In genomic region chr9:86266658-86267057, GRCm38 (mm10) we compare ENCODE assay signal across 23 mouse cellular contexts.
DNase-seq lines count a peak whose midpoint lies in the region; ATAC-seq lines count a peak whose summit lies in the region.
"Had no signal": no experiment of that assay in that cellular context is flagged by ENCODE, and none has a peak within 500 bp of the region (broad histone marks: within the 10 kb centered on the region; RNA-seq: fewer than 3 reads in every experiment).

No protein-coding gene starts in this region.

- H3K4me1 ChIP-seq in hindbrain, embryonic 10.5 days (replicated peaks) = peaks cover 11% of the 10 kb centered on the region
- no peaks in the 10 kb centered on the region for H3K4me1 ChIP-seq in hindbrain, embryonic 14.5 days (replicated peaks; ENCODE audit: control insufficient read depth, insufficient read depth, low read length)
- H3K4me1 ChIP-seq in hindbrain, embryonic 15.5 days (replicated peaks) = no peaks in the 10 kb centered on the region
- H3K4me1 ChIP-seq in neural tube, embryonic 13.5 days (replicated peaks) = 0 out of 2 replicates have a peak, but pooled peaks cover 5% of the 10 kb centered on the region
- H3K4me1 ChIP-seq: embryonic facial prominence, embryonic 15.5 days; forebrain, embryonic 15.5 days had no signal

- no peak overlapping the region for H3K9ac ChIP-seq in hindbrain, embryonic 14.5 days
- no peak overlapping the region for H3K9ac ChIP-seq in hindbrain, embryonic 15.5 days
- H3K9ac ChIP-seq in neural tube, embryonic 13.5 days = no peak overlapping the region
- H3K9ac ChIP-seq: embryonic facial prominence, embryonic 15.5 days; forebrain, embryonic 15.5 days; liver, postnatal 0 days had no signal

- no peaks in the 10 kb centered on the region for H3K36me3 ChIP-seq in hindbrain, embryonic 10.5 days
- no peaks in the 10 kb centered on the region for H3K36me3 ChIP-seq in hindbrain, embryonic 14.5 days (replicated peaks; ENCODE audit: control insufficient read depth, insufficient read depth)
- H3K36me3 ChIP-seq in hindbrain, embryonic 15.5 days = no peaks in the 10 kb centered on the region
- no peaks in the 10 kb centered on the region for H3K36me3 ChIP-seq in neural tube, embryonic 13.5 days
- H3K36me3 ChIP-seq: embryonic facial prominence, embryonic 15.5 days; forebrain, embryonic 15.5 days had no signal

- peak; percentile 29 for DNase-seq in hindbrain, embryonic 10.5 days (ENCODE audit: low spot score)
- no peak for DNase-seq in hindbrain, embryonic 14.5 days (ENCODE audit: low spot score)
- peak; percentile 70 for DNase-seq in embryo, embryonic 10.5 days (ENCODE audit: low spot score)
- no peak for DNase-seq in liver
- DNase-seq in Muller cell, postnatal 12 days (ENCODE audit: inconsistent ontology term) = no peak
- DNase-seq: adrenal gland, postnatal 36 days; cerebellum, adult 9-10 months; kidney, adult 9 months; kidney, postnatal 14 days; layer of hippocampus, postnatal 36 days; liver, postnatal 0 days; lung, postnatal 14 days; right cerebral cortex, postnatal 14 days; spleen, adult 18-20 months had no signal

- WGBS in hindbrain, embryonic 10.5 days = 36% methylated on average over 2 of the region's 2 CpGs
- WGBS in hindbrain, embryonic 14.5 days = 19% methylated on average over 2 of the region's 2 CpGs
- WGBS in hindbrain, embryonic 15.5 days = 18% methylated on average over 2 of the region's 2 CpGs
- WGBS in neural tube, embryonic 13.5 days = 20% methylated on average over 2 of the region's 2 CpGs

- H3K9me3 ChIP-seq in hindbrain, embryonic 10.5 days = no peaks in the 10 kb centered on the region
- no peaks in the 10 kb centered on the region for H3K9me3 ChIP-seq in hindbrain, embryonic 14.5 days (ENCODE audit: control insufficient read depth, low read length)
- no peaks in the 10 kb centered on the region for H3K9me3 ChIP-seq in hindbrain, embryonic 15.5 days
- no peaks in the 10 kb centered on the region for H3K9me3 ChIP-seq in neural tube, embryonic 13.5 days
- H3K9me3 ChIP-seq: embryonic facial prominence, embryonic 15.5 days; forebrain, embryonic 15.5 days had no signal

- no peak for ATAC-seq in hindbrain, embryonic 14.5 days (ENCODE audit: low FRiP score)
- peak; percentile 38; the same call in 1 of the 2 replicates for ATAC-seq in hindbrain, embryonic 15.5 days (ENCODE audit: low FRiP score, low read depth)
- 0 out of 2 replicates have a peak, but pooled peaks have one; percentile 27 for ATAC-seq in neural tube, embryonic 13.5 days (ENCODE audit: low read depth)
- ATAC-seq in granulocyte monocyte progenitor cell, adult 5-6 weeks (replicated peaks; ENCODE audit: poor library complexity, severe bottlenecking) = no peak
- ATAC-seq: CD4-positive, CD25-positive, alpha-beta regulatory T cell, adult 4 months; forebrain, embryonic 15.5 days; intestine, embryonic 16.5 days; liver, postnatal 0 days had no signal

- no peak overlapping the region for H3K27ac ChIP-seq in hindbrain, embryonic 10.5 days
- H3K27ac ChIP-seq in hindbrain, embryonic 14.5 days = no peak overlapping the region
- no peak overlapping the region for H3K27ac ChIP-seq in hindbrain, embryonic 15.5 days (replicated peaks)
- H3K27ac ChIP-seq in neural tube, embryonic 13.5 days (replicated peaks) = no peak overlapping the region
- H3K27ac ChIP-seq: embryonic facial prominence, embryonic 15.5 days; forebrain, embryonic 15.5 days had no signal

- H3K27me3 ChIP-seq in hindbrain, embryonic 10.5 days (ENCODE audit: insufficient read depth, poor library complexity, severe bottlenecking) = no peaks in the 10 kb centered on the region
- no peaks in the 10 kb centered on the region for H3K27me3 ChIP-seq in hindbrain, embryonic 14.5 days (ENCODE audit: control insufficient read depth, insufficient read depth, low read length)
- H3K27me3 ChIP-seq in hindbrain, embryonic 15.5 days = no peaks in the 10 kb centered on the region
- no peaks in the 10 kb centered on the region for H3K27me3 ChIP-seq in neural tube, embryonic 13.5 days
- H3K27me3 ChIP-seq: embryonic facial prominence, embryonic 15.5 days; forebrain, embryonic 15.5 days had no signal

- H3K4me3 ChIP-seq in hindbrain, embryonic 10.5 days = no peak overlapping the region
- no peak overlapping the region for H3K4me3 ChIP-seq in hindbrain, embryonic 14.5 days (replicated peaks; ENCODE audit: low read length)
- H3K4me3 ChIP-seq in hindbrain, embryonic 15.5 days = no peak overlapping the region
- H3K4me3 ChIP-seq in neural tube, embryonic 13.5 days = no peak overlapping the region
- H3K4me3 ChIP-seq: embryonic facial prominence, embryonic 15.5 days; forebrain, embryonic 15.5 days had no signal

- no peak overlapping the region for H3K4me2 ChIP-seq in hindbrain, embryonic 14.5 days (replicated peaks)
- H3K4me2 ChIP-seq in hindbrain, embryonic 15.5 days = no peak overlapping the region
- no peak overlapping the region for H3K4me2 ChIP-seq in neural tube, embryonic 13.5 days
- H3K4me2 ChIP-seq: embryonic facial prominence, embryonic 15.5 days; forebrain, embryonic 15.5 days; heart, embryonic 11.5 days; liver, embryonic 11.5 days had no signal

Comparison
In these comparisons a context has a peak if more than half of its experiments do, and no peak if none do; other contexts are left out.
1. DNase-seq: peak in hindbrain, embryonic 10.5 days (single experiment) and embryo, embryonic 10.5 days (single experiment); none in hindbrain, embryonic 14.5 days (single experiment), liver (single experiment) and Muller cell, postnatal 12 days (single experiment).
2. ATAC-seq: peak in hindbrain, embryonic 15.5 days (single experiment) and neural tube, embryonic 13.5 days (single experiment); none in hindbrain, embryonic 14.5 days (single experiment) and granulocyte monocyte progenitor cell, adult 5-6 weeks (single experiment).